Mouse (Mus musculus): Measurements from ENCODE around the gene Itga2b.

Itga2b gene

GRCm38 (mm10) chr11:102469648-102470357 lies at the start of gene Itga2b:
Gene Itga2b, minus strand, starts transcription at chr11:102470122.
- DNase-seq (ENCODE audit: low spot score in 2 of 2): no peak

- no peak for DNase-seq (ENCODE audit: low spot score in 2 of 2)
These were observed 45.0 kb upstream of the Itga2b start for GRCm38 (mm10) chr11:102514793-102515424.

GRCm38 (mm10) chr11:102510226-102510625 lies 40.3 kb upstream of the Itga2b start:
- no peak for DNase-seq (ENCODE audit: low spot score in 2 of 2)

- DNase-seq (ENCODE audit: low spot score in 2 of 2): no peak
These were observed 26.8 kb upstream of the Itga2b start for GRCm38 (mm10) chr11:102496732-102497131.

- no peak for DNase-seq (ENCODE audit: low spot score in 2 of 2)
These were observed 26.3 kb upstream of the Itga2b start for GRCm38 (mm10) chr11:102496206-102496605.

- DNase-seq (ENCODE audit: low spot score in 2 of 2): no peak
These were observed 25.8 kb upstream of the Itga2b start for GRCm38 (mm10) chr11:102495742-102496141.

- DNase-seq (ENCODE audit: low spot score in 2 of 2): no peak
These were observed 25.2 kb upstream of the Itga2b start for GRCm38 (mm10) chr11:102495114-102495513.

- no peak for DNase-seq (ENCODE audit: low spot score in 2 of 2)
These were observed 24.2 kb upstream of the Itga2b start for GRCm38 (mm10) chr11:102494063-102494650.

GRCm38 (mm10) chr11:102493241-102493640 lies 23.3 kb upstream of the Itga2b start:
- DNase-seq (ENCODE audit: low spot score in 2 of 2): no peak

GRCm38 (mm10) chr11:102487901-102488300 lies 18.0 kb upstream of the Itga2b start:
- DNase-seq (ENCODE audit: low spot score in 2 of 2): no peak

- DNase-seq (ENCODE audit: low spot score in 2 of 2): no peak
These were observed 16.9 kb upstream of the Itga2b start for GRCm38 (mm10) chr11:102486733-102487386.

- DNase-seq (ENCODE audit: low spot score in 2 of 2): no peak
These were observed 11.9 kb upstream of the Itga2b start for GRCm38 (mm10) chr11:102481779-102482178.

GRCm38 (mm10) chr11:102480897-102481296 lies 11.0 kb upstream of the Itga2b start:
- DNase-seq (ENCODE audit: low spot score in 2 of 2): no peak

- DNase-seq (ENCODE audit: low spot score in 2 of 2): no peak
These were observed 10.2 kb upstream of the Itga2b start for GRCm38 (mm10) chr11:102480111-102480510.

- DNase-seq (ENCODE audit: low spot score in 2 of 2): no peak
These were observed 9.7 kb upstream of the Itga2b start for GRCm38 (mm10) chr11:102479581-102479980.

GRCm38 (mm10) chr11:102478671-102479070 lies 8.7 kb upstream of the Itga2b start:
- DNase-seq (ENCODE audit: low spot score in 2 of 2): no peak

- DNase-seq (ENCODE audit: low spot score in 2 of 2): no peak
These were observed 5.1 kb upstream of the Itga2b start for GRCm38 (mm10) chr11:102475027-102475426.

GRCm38 (mm10) chr11:102467041-102467631 lies 2.8 kb downstream of the Itga2b start:
- DNase-seq (ENCODE audit: low spot score in 2 of 2): peak; percentile 86 to 93

- peak in 1 of 2 experiments; percentile 74 for DNase-seq (ENCODE audit: low spot score in 2 of 2)
These were observed 4.0 kb downstream of the Itga2b start for GRCm38 (mm10) chr11:102465713-102466436.

GRCm38 (mm10) chr11:102464901-102465300 lies 5.0 kb downstream of the Itga2b start:
- DNase-seq (ENCODE audit: low spot score in 2 of 2): no peak

- DNase-seq (ENCODE audit: low spot score in 2 of 2): no peak
These were observed 8.2 kb downstream of the Itga2b start for GRCm38 (mm10) chr11:102461764-102462163.

Data from left cerebral cortex, adult 9 months (tissue).